Mouse (Mus musculus): ENCODE results near the gene Olfr1394.
"Not testable (repeated sequence)": the region's sequence is repeated elsewhere in the genome, so short reads cannot be mapped to it uniquely, and the experiment has no call there.

Gene Olfr1394

DNA sequence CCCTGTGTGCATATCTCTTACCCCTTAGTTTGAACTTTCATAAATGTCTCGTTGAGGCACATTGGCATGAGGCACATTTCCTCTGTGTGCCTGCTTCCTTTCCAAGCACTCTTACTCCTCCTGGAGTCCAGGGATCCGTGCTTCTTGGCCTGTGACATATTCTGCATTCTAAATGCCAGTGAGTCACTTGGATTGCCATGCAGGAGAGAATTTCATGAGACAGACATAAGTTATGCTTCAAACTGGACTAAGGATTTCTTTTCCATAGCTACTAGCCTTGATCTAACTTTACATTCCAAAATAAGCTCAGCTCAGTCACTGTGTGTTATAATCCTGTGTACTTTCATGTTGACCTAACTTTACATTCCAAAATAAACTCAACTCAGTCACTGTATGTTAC, 36.9 kb downstream of the Olfr1394 start:
- no peak for DNase-seq

DNA sequence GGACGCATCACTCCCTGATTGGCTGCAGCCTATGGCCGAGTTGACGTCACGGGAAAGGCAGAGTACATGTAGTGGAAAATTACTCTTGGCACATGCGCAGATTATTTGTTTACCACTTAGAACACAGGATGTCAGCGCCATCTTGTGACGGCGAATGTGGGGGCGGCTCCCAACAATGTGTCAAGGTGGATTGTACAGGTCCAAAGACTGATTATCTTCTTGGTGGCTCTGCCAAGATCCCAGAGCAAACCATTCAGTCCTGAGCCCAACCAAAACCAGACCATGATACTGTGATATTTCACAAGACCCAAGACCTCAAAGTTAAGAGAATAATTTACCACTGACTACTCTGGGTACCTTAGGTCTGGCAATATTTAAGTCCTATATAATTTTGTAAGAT, 40.6 kb downstream of the Olfr1394 start:
- not testable (repeated sequence) for DNase-seq

DNA sequence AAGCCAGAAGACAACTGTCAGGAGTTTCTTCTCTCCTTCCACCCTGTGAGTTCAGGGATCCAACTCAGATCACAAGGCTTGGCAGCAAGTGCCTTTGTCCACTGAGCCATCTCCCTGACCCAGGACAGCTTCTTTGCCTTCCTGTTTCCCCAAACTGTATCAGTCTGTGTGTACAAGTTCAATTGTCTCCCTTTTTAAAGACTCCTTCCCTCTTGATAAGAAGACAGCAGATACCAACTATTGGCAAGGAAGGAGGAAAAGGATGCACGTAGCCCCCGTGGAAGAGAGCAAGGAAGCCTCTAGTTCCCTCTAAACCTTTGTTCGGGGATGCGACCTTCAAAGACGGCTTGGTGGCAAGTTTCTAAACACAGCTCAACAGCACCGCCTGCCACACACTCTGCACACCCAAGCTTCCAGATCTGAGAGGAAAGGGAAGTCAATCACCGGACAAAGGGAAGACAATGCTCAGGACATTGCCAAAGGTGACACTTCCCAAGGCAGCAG, 41.7 kb downstream of the Olfr1394 start:
- DNase-seq: peak; percentile 21 to 49

DNA sequence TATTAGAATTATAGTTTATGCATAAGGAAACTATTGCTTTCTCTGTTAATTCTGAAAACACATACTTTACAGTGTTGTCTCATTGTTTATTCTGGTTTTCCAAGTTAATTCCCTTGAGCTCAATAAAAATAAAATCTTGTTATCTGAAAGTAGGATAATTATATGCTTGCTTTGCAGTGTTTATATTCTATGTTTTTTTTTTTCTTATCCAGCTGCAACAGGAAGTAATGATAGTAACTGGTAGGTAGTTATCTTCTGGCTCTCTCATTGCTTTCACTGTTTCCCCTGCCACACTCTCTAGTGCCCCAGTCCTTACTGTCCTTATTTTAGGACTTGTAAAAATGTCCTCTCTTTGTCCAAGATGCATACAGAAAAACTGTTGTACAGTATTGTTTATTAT, 46.5 kb downstream of the Olfr1394 start:
- DNase-seq: no peak

DNA sequence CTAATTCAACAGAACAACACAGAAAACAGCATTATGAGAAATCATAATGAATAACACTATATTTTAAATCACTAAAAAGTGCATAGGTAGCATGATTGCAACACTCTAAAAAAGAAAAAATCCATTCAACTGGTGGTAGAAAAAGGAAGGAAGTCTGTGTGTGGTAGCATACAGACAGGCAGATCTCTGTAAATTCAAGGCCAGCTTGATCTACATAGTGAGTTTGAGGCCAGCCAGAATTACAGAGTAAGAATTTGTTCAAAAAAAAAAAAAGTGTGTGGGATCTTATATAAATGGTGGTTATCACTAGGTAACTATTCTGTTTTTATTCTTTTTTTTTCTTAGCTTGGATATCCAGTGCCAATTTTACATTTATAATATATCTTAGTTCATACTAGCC, 47.0 kb downstream of the Olfr1394 start:
- no peak for DNase-seq

DNA sequence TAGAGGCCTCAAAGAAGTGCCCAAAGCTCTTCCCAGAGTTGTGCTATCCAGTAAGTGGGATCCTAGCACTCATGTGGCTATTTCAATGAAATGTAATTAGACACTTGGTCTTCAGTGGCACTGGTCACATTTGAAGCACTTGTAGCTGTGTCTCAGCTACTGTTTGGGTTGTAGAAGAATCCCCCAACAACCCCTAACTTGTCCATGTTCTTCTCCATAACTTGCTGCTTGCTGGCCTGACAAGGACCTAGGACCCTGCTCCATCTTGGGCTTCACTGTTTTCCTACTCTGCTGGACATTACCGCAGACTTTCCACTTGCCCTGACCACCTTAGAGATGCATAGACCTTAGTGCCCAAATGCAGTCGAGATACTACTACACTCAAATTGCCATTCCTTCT, 47.9 kb downstream of the Olfr1394 start:
- no peak for DNase-seq

DNA sequence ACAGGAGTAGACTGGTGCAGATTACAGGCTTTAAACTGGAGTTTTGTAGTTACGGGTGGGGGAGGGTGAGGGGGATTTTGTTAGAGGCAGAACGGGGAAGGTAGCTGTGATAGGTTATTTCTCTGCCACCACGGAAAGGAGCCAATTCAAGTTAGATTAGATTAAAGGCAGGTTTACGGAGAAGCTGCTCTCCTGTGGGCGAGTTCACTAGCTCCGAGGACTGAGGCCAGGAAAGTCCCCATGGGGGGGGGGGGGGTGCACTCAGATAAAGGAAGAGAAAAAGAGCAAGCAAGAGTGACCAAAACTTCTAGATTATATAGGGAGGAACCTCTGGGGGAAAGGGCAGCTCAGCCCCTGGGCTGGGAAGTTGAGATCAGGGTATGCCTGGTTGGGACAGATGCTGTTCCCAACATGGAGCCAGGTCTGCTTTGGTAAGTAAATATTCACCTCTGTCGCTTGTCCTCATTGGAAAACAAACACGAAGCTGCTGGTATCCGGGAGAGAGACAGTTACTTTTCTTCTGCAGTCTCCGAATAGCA, 48.4 kb downstream of the Olfr1394 start:
- DNase-seq: peak in 1 of 2 experiments; percentile 11

DNA sequence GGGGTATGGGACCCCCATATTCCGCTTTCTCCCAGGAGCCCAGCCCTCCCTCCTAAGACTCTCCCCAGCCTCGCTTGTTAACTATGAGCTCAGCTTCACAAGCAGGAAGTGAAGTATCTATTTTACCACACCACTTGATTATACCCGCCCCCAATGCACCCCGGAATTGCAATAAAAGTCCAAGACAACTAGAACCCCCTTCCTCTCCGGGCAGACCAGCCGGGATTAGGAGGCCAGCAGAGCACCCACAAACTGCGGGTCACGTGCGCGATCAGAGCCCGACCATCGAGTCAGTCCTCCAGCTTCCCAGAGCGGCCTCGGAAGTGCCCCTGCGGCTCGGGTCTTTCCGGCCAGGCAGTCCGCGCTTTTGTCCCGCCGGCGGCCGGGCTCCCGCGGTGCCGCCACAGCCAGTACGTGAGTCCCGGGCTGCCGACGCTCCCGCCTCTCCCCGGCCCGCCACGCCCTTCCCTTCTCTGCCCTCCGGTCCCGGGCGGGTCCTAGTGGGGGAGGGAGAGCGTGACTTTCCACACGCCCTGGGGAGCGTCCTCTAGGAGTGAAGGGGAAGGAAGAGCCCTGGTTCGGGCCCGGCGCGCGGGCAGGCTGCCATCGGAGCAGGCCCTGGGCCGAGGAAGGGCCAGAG, 49.1 kb downstream of the Olfr1394 start, which contains the start of gene Zfp62:
Zfp62 (plus strand) TSS at position 164 of the 640 bp plus-strand sequence.
- peak; percentile 96 to 98 for DNase-seq

DNA sequence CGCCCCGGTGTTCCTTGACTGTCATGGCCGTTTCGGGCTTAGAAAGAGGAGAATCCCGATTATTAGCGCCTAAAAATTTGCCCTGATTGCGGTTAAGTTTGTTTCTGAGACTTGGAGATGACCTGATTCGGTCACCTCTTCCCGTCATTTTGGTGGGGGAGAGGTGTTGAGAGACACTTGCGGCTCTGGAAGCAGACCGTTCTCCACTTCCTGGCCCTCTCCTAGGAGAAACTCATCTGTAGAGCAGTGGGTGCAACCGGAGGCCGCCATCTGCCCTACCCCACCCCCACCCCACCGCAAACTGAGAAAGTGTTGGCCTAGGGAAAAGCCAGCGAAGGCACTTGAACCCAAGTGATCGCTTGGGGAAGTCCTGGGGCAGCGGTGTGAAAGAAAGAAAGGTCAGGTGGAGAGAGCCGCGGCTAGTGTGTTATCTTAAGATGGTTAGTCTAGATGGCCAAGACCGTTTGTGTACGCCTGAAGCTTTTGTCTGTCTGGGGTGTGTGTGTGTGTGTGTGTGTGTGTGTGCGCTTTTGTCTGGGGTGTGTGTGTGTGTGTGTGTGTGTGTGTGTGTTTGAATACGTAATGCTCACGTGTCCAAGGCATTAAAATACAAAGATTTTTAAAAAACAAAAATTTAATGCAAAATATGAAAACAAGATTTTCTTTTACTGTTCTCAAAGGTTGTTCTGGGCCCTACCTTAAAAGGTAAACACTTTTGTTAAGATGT, 49.8 kb downstream of the Olfr1394 start:
- peak; percentile 50 to 65 for DNase-seq

DNA sequence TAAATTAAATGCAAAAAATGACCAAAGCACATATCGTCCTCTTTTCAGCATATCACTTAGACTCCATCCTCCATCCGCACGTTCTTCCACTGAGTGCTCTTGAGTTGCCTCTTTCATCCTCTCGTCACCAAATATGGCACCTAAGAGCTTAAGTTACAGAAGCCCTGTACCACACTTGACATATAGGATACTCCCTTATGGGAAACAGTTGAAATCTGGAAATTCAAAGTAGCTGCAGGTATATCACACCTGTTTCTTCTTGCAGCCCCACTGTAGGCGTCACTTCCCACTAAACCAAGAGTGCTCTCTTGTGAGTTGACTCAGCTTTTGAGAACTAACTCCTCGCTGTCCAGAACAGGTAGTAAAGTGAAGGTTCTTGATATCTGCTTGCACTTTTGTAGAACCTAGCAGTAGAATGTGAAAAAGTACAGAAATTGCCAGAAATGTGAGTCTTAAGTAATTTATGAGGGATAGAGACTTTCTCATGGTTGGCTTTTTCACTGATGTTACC, 51.0 kb downstream of the Olfr1394 start:
- DNase-seq: no peak

DNA sequence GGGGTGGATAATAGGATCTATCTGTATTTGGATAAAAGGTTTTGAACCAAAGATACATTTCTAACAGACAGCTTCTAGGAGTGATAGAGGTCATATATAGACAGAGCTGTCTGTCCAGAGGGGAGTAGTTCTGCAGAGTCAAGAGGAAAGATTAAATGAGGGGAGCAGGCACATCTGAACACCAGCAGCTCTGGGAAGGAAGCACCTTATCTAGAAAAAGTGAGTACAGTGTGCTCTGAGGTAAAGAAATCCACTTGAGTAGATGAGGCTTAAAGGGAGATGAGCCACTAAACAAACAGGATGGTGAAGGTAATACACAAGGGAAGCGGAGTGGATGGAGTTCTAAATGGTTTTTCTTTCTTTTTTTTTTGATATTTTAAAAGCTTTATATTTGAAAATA, 53.3 kb downstream of the Olfr1394 start:
- no peak for DNase-seq

All from kidney, postnatal 25 days (tissue).